Mouse (Mus musculus): ENCODE measurements around the gene Dnah2.
A peak's percentile ranks its signal among the peaks of the same experiment; 100 is the strongest.

Dnah2 gene

DNA sequence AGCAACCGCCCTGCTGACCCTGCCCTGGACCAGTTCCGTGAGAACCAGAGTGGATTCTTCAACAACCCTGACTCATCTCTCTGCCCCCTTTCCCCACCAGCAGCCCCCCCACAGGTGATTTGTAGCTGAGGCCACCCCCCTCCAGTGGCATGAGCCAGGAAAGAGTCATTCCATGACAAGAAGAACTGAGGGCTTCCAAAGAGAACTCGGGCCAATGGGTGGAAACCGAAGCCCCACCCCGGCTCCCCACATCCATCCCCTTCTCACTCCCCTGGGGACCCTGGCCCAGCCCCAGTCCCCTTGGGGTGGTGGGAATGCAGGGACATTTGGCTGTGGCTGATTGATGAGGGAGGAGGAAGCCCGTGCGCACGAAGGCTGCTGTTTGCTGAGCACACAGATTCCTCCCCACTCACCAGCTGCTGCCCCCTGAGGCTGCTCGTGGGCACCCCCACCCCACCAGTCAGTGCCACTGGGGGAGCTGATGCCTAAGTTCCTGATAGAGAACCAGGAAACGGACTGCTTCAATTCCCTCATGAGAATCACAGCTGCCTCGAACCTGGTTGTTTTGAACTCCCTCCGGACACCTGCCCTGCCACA, at the start of gene Dnah2:
Gene Dnah2, minus strand, starts transcription at position 51 of the 597 bp plus-strand sequence.
- no peak for DNase-seq (ENCODE audit: low spot score)

GRCm38 (mm10) chr11:69594853-69595252, 45.9 kb upstream of the Dnah2 start:
- no peak for DNase-seq (ENCODE audit: low spot score)

DNA sequence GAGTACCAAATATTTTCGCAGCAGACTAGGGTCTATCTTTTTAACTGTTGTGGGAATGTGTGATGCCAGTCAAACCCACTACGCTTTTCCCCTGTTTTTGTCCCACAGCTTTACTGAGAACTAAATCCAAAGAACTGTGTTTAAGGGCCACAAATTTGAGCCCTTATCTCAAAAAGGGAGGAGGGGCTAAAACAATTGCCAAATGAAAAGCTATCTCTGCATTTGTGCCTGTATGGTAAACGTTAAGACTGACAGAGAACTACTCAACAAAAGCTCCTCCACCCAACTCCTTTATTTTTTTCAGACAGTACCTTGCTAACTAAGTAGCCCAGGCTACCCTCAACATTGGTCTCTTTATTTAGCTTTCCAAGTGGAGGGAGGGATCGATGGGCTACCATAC, 43.9 kb upstream of the Dnah2 start:
- DNase-seq (ENCODE audit: low spot score), result no peak

DNA sequence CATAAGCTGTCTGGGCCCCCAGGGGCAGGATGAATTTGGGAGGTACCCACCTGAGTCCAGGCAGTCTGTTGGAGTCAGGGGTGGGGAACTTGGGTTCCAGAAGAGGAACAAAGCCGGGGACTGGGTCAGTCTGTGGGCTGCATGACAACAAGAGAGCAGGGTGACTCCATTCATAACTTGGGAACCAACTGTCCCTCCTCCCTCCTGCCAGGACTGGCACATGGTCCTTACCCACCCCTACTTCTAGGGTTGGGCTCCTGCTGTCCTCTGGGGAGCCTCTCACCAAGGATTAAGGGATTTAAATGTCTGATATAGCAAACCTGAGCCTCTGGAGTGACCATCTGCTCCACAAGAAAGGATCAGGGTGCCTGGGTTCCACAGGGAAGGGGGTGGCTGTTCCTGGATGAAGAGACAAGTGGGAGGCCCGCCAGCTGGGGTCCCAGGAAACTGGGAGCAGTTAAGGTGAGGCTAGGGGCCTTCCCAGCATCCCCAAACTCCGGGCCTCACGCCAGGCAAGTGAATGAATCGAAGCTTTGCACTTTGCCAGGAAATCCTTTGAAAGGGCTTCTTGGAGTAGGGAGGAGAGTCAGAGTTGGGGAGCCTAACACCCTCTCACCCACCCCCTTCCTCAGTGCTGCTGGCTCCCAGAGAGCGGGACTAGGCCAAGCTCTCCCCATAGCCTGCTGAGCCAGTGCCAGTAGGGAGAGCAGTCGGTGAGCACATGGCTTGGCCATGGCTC, 43.2 kb upstream of the Dnah2 start:
- DNase-seq (ENCODE audit: low spot score), result no peak

GRCm38 (mm10) chr11:69591424-69591823, 42.5 kb upstream of the Dnah2 start:
- no peak for DNase-seq (ENCODE audit: low spot score)

DNA sequence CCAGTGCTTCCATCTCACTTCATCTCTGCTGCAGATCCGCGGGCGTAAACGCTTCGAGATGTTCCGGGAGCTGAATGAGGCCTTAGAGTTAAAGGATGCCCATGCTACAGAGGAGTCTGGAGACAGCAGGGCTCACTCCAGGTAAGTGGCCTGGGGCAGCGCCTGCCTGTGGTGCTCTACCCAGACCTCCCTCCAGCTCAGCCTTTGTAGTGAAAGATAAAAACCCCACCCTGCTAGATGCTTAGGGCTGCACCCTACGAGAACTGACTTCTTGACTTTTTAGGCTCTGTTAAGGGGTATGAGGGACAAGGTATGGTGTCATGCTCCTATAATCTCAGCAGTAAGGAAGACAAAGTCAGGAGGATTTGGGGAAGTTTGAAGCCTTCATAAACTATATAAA, 41.7 kb upstream of the Dnah2 start:
- no peak for DNase-seq (ENCODE audit: low spot score)

DNA sequence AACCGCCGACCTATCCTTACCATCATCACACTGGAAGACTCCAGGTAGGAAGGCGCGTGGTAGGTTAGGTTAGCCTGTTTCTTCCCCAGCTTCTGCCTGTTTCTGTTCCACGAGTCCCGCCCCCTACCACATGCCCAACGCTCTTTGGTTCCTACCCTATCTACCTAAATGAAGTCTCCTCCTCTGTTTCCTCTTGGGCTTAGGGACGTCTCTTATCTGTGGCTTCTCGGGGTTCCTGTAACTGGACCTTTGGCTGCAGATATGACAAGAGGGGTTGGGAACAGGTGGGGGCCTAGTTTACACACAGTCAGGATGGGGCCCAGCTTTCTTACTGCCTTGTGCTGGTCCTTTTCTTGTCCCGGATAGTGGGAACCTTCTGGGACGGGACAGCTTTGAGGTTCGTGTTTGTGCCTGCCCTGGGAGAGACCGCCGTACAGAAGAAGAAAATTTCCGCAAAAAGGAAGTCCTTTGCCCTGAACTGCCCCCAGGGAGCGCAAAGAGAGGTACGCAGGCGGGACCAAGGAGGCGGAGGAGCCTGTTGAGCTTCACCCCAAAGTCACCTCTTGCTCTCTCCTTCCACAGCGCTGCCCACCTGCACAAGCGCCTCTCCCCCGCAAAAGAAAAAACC, 40.4 kb upstream of the Dnah2 start:
- DNase-seq (ENCODE audit: low spot score), result no peak

DNA sequence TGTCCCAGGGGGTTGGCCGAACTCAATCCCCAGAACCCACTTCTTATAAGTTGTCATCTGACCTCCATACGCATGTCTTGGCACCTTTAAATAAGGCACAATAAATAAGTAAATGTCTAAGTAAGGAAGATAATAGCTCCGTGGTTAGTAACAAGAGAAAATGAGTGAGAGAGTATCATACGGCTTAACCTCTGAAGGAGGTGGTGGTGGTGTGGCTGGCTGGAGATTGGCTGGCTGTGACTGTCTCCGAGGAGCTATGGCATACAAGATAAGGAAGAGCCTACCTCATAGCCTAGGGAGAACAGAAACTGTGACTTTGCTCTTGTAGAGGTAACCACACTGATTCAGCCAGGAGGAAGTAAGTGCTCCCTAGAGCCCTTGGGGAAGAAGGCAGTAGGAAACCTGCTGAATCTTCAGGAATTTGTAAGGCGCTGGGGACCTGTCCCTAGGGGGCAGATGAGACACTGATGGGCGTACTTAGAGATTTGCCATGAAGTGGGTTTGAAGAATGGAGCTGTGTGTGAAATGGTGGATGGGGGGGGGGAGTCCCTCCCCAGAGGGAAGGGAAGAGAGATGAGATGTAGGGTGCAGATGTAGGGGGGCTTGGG, 36.9 kb upstream of the Dnah2 start:
- no peak for DNase-seq (ENCODE audit: low spot score)

DNA sequence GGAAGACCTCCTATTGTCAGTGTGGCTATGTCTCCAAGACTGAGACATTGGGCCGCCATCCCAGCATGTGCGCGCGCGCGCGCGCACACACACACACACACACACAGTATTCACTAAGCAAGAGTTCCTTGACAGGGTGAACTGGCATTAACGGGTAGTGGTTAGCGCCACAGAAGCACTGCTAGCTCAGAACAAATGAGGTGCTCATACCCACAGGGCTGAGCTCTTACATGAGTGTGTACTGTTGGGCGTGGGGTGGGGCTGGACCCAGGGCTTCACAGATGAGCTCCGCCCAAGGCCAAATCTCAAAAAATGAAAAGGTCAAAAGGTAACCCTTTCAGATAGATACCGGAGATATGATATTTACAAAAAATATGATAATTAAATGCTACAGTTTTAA, 36.0 kb upstream of the Dnah2 start:
- DNase-seq (ENCODE audit: low spot score), result no peak

DNA sequence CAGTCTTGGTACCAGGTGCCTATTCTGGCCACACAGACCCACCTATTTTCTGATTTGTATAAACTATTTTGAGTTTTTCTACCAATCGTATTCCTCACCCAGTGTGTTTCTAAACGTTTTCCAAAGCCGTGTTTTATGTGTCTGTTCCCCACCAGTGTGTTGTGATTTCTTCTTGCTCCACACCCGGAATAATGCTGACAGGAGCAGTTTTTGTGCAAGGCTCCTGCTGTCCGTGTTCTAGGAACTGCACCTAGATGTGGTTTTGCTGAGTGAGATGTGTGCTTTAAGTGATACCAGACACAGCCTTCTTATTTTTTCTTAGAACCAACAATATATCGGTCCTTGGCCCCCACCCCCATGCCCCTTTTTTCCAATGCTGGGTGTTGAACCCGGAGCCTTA, 35.1 kb upstream of the Dnah2 start:
- no peak for DNase-seq (ENCODE audit: low spot score)

GRCm38 (mm10) chr11:69582230-69582805, 33.4 kb upstream of the Dnah2 start:
- DNase-seq (ENCODE audit: low spot score), result no peak

- DNase-seq (ENCODE audit: low spot score), result no peak
Observed at GRCm38 (mm10) chr11:69581814-69582213, 32.9 kb upstream of the Dnah2 start.

DNA sequence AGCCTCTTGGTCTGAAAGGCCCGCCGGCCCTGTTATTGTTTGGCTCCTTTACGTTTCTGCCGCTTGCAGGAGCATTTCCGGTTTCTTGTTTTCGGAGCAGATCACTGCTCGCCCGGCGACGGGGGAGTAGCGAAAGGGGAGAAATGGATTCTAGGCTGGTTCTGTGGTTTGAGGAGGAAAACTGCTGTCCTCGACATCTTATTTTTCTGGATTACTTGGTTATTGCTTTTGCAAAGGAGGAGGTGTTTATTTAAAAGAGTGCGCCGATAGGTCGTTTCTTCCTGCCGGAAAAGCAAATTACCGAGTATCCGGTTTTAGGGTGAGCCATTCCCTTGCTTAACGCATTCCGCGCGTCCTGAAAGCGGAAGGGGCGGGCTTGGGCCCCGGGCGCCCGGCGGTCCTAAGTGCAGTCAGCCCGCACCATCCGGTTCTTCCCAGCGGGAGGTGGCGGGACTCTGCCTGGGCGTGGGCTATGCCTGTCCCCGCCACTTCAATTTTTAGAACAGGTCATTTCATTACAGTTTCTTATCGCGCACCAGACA, 32.3 kb upstream of the Dnah2 start:
- DNase-seq (ENCODE audit: low spot score), result peak; percentile 88

DNA sequence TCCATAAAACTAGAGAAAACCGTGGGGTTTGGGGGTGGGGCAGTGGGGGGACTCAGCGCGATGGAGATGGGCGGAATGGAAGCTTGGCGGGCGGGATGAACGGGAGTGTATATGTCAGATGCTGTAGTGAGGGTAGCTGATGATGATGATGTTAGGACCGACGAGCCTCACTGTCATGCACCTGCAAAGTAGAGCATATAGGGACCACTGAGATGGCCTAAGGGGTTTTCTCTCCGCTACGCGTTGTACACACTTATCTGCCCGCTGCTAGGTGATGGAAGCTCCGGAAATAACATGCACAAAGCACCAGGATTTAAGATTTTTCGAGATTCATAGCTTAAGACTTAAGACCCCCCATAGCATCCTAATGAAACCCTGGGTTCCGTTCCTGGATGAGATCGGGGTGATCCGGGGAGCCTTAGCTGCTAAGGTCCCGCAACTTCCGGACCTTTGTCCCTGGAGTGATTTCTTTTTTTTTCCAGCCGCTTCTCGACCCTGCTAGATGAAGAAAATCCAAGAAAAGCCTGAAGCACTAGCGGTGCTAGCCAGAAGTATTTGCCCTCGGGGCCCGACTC, 31.7 kb upstream of the Dnah2 start:
- no peak for DNase-seq (ENCODE audit: low spot score)

DNA sequence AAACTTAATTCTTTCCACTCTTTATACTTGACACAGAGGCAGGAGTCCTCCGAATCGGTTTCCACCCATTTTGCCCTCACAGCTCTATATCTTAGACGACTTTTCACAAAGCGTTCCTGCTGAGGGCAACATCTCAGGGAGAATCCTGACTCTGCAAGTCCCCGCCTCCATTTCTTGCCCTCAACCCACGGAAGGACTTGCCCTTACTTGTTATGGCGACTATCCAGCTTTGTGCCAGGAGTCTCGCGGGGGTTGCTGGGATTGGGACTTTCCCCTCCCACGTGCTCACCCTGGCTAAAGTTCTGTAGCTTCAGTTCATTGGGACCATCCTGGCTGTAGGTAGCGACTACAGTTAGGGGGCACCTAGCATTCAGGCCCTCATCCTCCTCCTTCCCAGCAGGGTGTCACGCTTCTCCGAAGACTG, 31.2 kb upstream of the Dnah2 start, which contains the start of the genes Wrap53 and Trp53:
Gene Wrap53, minus strand, starts transcription at position 165 of the 424 bp plus-strand sequence.
Gene Trp53, plus strand, starts transcription at position 269 of the 424 bp plus-strand sequence.
- peak; percentile 90 for DNase-seq (ENCODE audit: low spot score)

GRCm38 (mm10) chr11:69579128-69580017, 30.5 kb upstream of the Dnah2 start:
- peak; percentile 97 for DNase-seq (ENCODE audit: low spot score)

- no peak for DNase-seq (ENCODE audit: low spot score)
Observed at GRCm38 (mm10) chr11:69578301-69578700, 29.4 kb upstream of the Dnah2 start.

- DNase-seq (ENCODE audit: low spot score), result no peak
Observed at GRCm38 (mm10) chr11:69576307-69576706, 27.4 kb upstream of the Dnah2 start.

GRCm38 (mm10) chr11:69575220-69575619, 26.3 kb upstream of the Dnah2 start:
- no peak for DNase-seq (ENCODE audit: low spot score)

DNA sequence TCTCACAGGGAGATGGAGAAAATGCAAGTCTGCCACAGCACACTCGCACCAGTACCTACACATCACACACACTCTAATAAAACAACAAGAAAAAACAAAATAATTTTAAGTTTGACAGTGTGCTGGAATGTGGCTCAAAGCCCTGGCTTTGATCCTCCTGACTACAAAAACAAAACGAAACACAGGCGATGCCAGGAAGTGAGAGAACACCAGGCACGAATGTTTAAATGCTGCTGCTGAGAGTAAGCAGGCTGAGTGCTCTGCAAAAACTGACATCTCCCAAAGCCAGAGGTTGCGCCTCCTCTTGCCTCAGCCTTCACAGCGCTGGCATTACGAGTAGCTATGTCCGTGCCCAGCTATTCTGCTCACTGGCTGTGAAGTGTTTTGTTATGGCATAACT, 16.2 kb upstream of the Dnah2 start:
- DNase-seq (ENCODE audit: low spot score), result no peak

GRCm38 (mm10) chr11:69564391-69564790, 15.5 kb upstream of the Dnah2 start:
- DNase-seq (ENCODE audit: low spot score), result no peak

Measured in testis, postnatal 10 days (tissue).